Mouse (Mus musculus): ENCODE measurements around the gene Arid3a. TPM values are rescaled to one million over a fixed set of nuclear protein-coding genes. Genes with fewer than 3 reads are reported as not detected.

Gene Arid3a
- polyA plus RNA-seq, 1 experiment from 2014 or later = 16.4 TPM

GRCm38 (mm10) chr10:79983670-79984069 lies 56.8 kb downstream of the Arid3a start:
- DNase-seq (ENCODE audit: low spot score) = peak; percentile 88
- peaks cover 16% of the 10 kb centered on the region for H3K36me3 ChIP-seq
- peak overlapping the region; percentile 86 for H3K4me3 ChIP-seq
- 1% methylated on average over 21 of the region's 21 CpGs for WGBS
- peaks cover 77% of the 10 kb centered on the region for H3K4me1 ChIP-seq
- no peaks in the 10 kb centered on the region for H3K27me3 ChIP-seq (ENCODE audit: insufficient read depth, poor library complexity, severe bottlenecking)
- H3K9me3 ChIP-seq = no peaks in the 10 kb centered on the region
- peak overlapping the region; percentile 98 for H3K27ac ChIP-seq

- peaks cover 80% of the 10 kb centered on the region for H3K4me1 ChIP-seq
- peak within 1 kb of the TSS; percentile 86 for H3K4me3 ChIP-seq
- H3K36me3 ChIP-seq = peaks cover 10% of the 10 kb centered on the region
- H3K27ac ChIP-seq = peak within 1 kb of the TSS; percentile 98
- DNase-seq (ENCODE audit: low spot score) = peak; percentile 90
- H3K27me3 ChIP-seq (ENCODE audit: insufficient read depth, poor library complexity, severe bottlenecking) = no peaks in the 10 kb centered on the region
- under 1% methylated on average over 46 of the region's 49 CpGs for WGBS
- no peaks in the 10 kb centered on the region for H3K9me3 ChIP-seq
Observed at GRCm38 (mm10) chr10:79984195-79984816, 57.5 kb downstream of the Arid3a start, which contains the start of gene Tmem259. Tmem259 (minus strand) TSS chr10:79984330.

- Histone ChIP-seq H3K4me1 (peaks cover 80% of the 10 kb centered on the region), H3K36me3 (peaks cover 4% of the 10 kb centered on the region; the same call in 1 of the 2 replicates), H3K9me3 (no peaks in the 10 kb centered on the region), H3K27ac (peak overlapping the region; percentile 98), H3K4me3 (peak overlapping the region; percentile 86), H3K27me3 (ENCODE audit: insufficient read depth, poor library complexity, severe bottlenecking) (no peaks in the 10 kb centered on the region)
- under 1% methylated on average over 22 of the region's 22 CpGs for WGBS
- peak; percentile 99 for DNase-seq (ENCODE audit: low spot score)
Observed at GRCm38 (mm10) chr10:79984871-79985270, 58.0 kb downstream of the Arid3a start.

- 5% methylated on average over 35 of the region's 35 CpGs for WGBS
Observed at GRCm38 (mm10) chr10:79985334-79986231, 58.7 kb downstream of the Arid3a start.

GRCm38 (mm10) chr10:79986232-79986878 lies 59.5 kb downstream of the Arid3a start:
- peak overlapping the region; percentile 98 for H3K27ac ChIP-seq
- H3K4me3 ChIP-seq = peak overlapping the region; percentile 86
- 24% methylated on average over 6 of the region's 6 CpGs for whole genome bisulfite sequencing
- peaks cover 16% of the 10 kb centered on the region for H3K36me3 ChIP-seq
- DNase-seq (ENCODE audit: low spot score) = no peak
- H3K4me1 ChIP-seq = peaks cover 82% of the 10 kb centered on the region
- no peaks in the 10 kb centered on the region for H3K9me3 ChIP-seq
- H3K27me3 ChIP-seq (ENCODE audit: insufficient read depth, poor library complexity, severe bottlenecking) = no peaks in the 10 kb centered on the region

More at GRCm38 (mm10) chr10:79985334-79986231, 58.7 kb downstream of the Arid3a start:
- H3K9me3 ChIP-seq = no peaks in the 10 kb centered on the region
- H3K27me3 ChIP-seq (ENCODE audit: insufficient read depth, poor library complexity, severe bottlenecking) = no peaks in the 10 kb centered on the region
- H3K27ac ChIP-seq = peak overlapping the region; percentile 98
- H3K36me3 ChIP-seq = peaks cover 8% of the 10 kb centered on the region; the same call in 1 of the 2 replicates
- peaks cover 81% of the 10 kb centered on the region for H3K4me1 ChIP-seq
- peak; percentile 90 for DNase-seq (ENCODE audit: low spot score)
- peak overlapping the region; percentile 86 for H3K4me3 ChIP-seq

GRCm38 (mm10) chr10:79986963-79987362 lies 60.1 kb downstream of the Arid3a start:
- peak; percentile 93 for DNase-seq (ENCODE audit: low spot score)
- peaks cover 76% of the 10 kb centered on the region for H3K4me1 ChIP-seq
- H3K9me3 ChIP-seq = 0 out of 2 replicates have a peak, but pooled peaks cover 3% of the 10 kb centered on the region
- H3K4me3 ChIP-seq = peak overlapping the region; percentile 86
- peaks cover 22% of the 10 kb centered on the region for H3K36me3 ChIP-seq
- peak overlapping the region; percentile 98 for H3K27ac ChIP-seq
- H3K27me3 ChIP-seq (ENCODE audit: insufficient read depth, poor library complexity, severe bottlenecking) = no peaks in the 10 kb centered on the region
- 4% methylated on average over 11 of the region's 11 CpGs for WGBS

- DNase-seq (ENCODE audit: low spot score) = no peak
- Histone ChIP-seq H3K9me3 (0 out of 2 replicates have a peak, but pooled peaks cover 3% of the 10 kb centered on the region), H3K4me3 (peak overlapping the region; percentile 86), H3K36me3 (peaks cover 28% of the 10 kb centered on the region), H3K27ac (peak overlapping the region; percentile 98), H3K4me1 (peaks cover 68% of the 10 kb centered on the region), H3K27me3 (ENCODE audit: insufficient read depth, poor library complexity, severe bottlenecking) (no peaks in the 10 kb centered on the region)
- WGBS = 7% methylated on average over 27 of the region's 27 CpGs
Observed at GRCm38 (mm10) chr10:79987771-79988505, 61.1 kb downstream of the Arid3a start.

GRCm38 (mm10) chr10:79988506-79989271 lies 61.8 kb downstream of the Arid3a start, which contains the start of gene Cnn2:
Cnn2 (plus strand) TSS chr10:79988584.
- no peaks in the 10 kb centered on the region for H3K27me3 ChIP-seq (ENCODE audit: insufficient read depth, poor library complexity, severe bottlenecking)
- peak within 1 kb of the TSS; percentile 86 for H3K4me3 ChIP-seq
- peaks cover 36% of the 10 kb centered on the region for H3K36me3 ChIP-seq
- WGBS = under 1% methylated on average over 59 of the region's 59 CpGs
- peaks cover 60% of the 10 kb centered on the region for H3K4me1 ChIP-seq
- H3K9me3 ChIP-seq = 0 out of 2 replicates have a peak, but pooled peaks cover 3% of the 10 kb centered on the region
- peak within 1 kb of the TSS; percentile 98 for H3K27ac ChIP-seq
- peak; percentile 89 for DNase-seq (ENCODE audit: low spot score)

- DNase-seq (ENCODE audit: low spot score) = no peak
- peaks cover 60% of the 10 kb centered on the region for H3K4me1 ChIP-seq
- H3K4me3 ChIP-seq = peak overlapping the region; percentile 86
- peak overlapping the region; percentile 98 for H3K27ac ChIP-seq
- 24% methylated on average over 8 of the region's 8 CpGs for WGBS
- H3K36me3 ChIP-seq = peaks cover 42% of the 10 kb centered on the region
- 0 out of 2 replicates have a peak, but pooled peaks cover 3% of the 10 kb centered on the region for H3K9me3 ChIP-seq
- H3K27me3 ChIP-seq (ENCODE audit: insufficient read depth, poor library complexity, severe bottlenecking) = no peaks in the 10 kb centered on the region
Observed at GRCm38 (mm10) chr10:79989272-79989786, 62.5 kb downstream of the Arid3a start.

GRCm38 (mm10) chr10:79989870-79990269 lies 63.0 kb downstream of the Arid3a start:
- H3K9me3 ChIP-seq = 0 out of 2 replicates have a peak, but pooled peaks cover 3% of the 10 kb centered on the region
- no peak for DNase-seq (ENCODE audit: low spot score)
- H3K27me3 ChIP-seq (ENCODE audit: insufficient read depth, poor library complexity, severe bottlenecking) = no peaks in the 10 kb centered on the region
- H3K4me3 ChIP-seq = peak overlapping the region; percentile 86
- H3K27ac ChIP-seq = peak overlapping the region; percentile 98
- H3K4me1 ChIP-seq = peaks cover 61% of the 10 kb centered on the region
- WGBS = 13% methylated on average over 15 of the region's 15 CpGs
- H3K36me3 ChIP-seq = peaks cover 48% of the 10 kb centered on the region

- DNase-seq (ENCODE audit: low spot score) = no peak
- Histone ChIP-seq H3K36me3 (peaks cover 56% of the 10 kb centered on the region), H3K9me3 (0 out of 2 replicates have a peak, but pooled peaks cover 3% of the 10 kb centered on the region), H3K27me3 (ENCODE audit: insufficient read depth, poor library complexity, severe bottlenecking) (no peaks in the 10 kb centered on the region), H3K4me1 (peaks cover 55% of the 10 kb centered on the region), H3K27ac (no peak overlapping the region), H3K4me3 (peak overlapping the region; percentile 86; the same call in 1 of the 2 replicates)
- WGBS = 67% methylated on average over 12 of the region's 12 CpGs
Observed at GRCm38 (mm10) chr10:79991099-79991498, 64.3 kb downstream of the Arid3a start.

Measured in heart, embryonic 10.5 days (tissue).